Mouse (Mus musculus) retina, postnatal 1 day (tissue): ENCODE data around the gene Smim7.

ENCODE experiments used
- DNase-seq: peaks from one replicate; pipeline ENCODE4 v3.0.0-alpha.2; 2012

Smim7 gene

DNA sequence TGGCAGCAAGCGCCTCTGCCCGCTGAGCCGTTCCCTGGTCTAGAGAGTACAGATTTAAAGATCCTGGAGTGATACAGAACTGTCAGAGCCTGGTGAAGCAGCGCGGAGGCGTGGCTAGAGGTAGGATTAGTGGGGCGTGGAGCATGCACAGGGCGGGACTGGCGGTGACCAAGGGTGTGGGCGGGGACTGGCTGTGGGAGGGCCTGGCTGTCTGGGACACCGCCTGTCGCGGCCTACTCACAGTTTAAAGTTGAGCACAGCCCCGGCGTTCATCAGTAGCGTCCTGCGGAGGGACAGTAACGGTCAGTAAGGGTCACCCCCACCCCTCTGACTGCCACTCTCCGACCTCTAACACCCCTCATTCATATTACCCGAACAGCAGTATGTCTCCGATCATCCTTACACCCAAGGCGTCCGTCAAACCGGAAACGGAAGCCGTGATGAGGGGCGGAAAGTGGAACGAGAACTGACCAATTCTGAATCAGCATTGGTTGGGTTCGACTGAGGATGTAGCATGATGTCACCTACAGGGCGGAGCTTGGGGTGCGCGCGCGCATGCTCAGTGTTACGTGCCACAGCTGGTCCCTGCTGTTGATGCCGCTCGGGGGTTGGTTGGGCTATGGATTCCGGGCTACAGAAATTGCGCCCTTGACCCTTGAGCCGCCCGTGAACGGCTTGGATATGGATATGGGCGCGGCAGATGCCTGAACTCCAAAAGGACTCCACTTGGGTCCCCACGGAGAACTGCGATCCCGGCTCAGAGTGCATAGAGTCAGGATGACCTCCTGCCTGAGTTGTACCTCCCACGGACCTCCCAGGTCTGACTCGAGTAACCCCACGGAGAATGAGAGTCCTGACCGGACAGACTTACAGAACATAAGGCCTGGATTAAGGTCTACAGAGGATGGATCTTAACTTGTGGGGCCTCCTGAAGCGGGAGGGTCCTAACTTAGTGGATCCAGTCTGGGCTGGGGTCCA, at the start of gene Smim7:
Gene Smim7 (minus strand): TSS at position 456 of the 978 bp plus-strand sequence.
- DNase-seq, result peak; percentile 99

DNA sequence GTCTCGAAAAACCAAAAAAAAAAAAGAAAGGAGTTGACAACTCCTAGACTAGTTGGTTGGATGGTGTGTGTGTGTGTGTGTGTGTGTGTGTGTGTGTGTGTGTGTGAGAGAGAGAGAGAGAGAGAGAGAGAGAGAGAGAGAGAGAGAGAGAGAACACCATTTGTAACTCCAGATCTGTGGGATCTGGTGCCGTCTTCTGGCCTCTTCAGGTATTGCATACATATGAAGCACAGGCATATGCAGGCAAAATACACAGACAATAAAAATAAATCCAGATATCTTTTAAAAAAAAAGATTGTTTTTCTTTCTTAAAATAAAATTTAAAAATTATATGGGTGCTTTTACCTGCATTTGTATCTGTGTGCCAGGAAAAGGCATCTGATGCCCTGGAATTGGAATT, 19.3 kb upstream of the Smim7 start:
- DNase-seq, result peak; percentile 47

- no peak for DNase-seq
Observed at GRCm38 (mm10) chr8:72589286-72589685, 18.4 kb upstream of the Smim7 start.

- DNase-seq, result no peak
Observed at GRCm38 (mm10) chr8:72588865-72589264, 18.0 kb upstream of the Smim7 start.

DNA sequence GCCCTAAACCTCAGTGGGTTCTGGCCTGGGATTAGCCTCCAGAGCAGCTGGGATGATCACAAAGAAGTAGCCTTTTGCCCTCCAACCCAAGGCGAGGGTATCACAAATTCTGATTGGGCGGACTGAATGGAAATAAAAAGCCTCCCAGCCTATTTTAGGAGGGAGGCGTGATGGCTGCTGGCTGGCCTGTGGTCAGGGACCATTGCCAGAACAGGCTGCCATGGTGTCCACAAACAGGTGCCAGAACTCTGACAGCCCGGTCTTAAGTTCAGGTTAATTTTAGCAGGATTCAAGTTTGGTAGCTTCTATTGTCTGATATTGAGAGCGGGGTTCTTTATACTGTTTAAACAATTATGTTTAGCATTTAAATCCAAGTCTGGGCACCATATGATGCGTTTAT, 16.9 kb upstream of the Smim7 start:
- no peak for DNase-seq

DNA sequence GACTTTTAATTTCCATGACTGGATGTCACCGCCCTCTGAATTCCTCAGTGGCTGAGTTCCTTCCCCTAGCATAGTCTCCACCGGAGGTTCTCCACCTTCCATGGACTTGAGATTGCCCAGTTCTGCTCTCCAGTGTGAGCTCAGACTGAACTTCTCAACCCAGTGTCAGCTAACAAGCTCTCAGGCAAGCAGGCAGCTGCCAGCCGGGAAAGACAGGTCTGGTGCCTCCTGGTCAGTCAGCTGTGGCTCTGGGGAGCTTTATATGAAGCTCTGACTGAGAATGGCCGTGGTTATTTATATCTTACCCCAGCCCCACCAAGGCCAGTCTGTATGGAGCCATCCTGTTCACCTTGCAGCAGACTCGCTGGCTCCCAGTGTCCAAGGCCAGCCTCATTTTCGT, 13.5 kb upstream of the Smim7 start:
- no peak for DNase-seq

DNA sequence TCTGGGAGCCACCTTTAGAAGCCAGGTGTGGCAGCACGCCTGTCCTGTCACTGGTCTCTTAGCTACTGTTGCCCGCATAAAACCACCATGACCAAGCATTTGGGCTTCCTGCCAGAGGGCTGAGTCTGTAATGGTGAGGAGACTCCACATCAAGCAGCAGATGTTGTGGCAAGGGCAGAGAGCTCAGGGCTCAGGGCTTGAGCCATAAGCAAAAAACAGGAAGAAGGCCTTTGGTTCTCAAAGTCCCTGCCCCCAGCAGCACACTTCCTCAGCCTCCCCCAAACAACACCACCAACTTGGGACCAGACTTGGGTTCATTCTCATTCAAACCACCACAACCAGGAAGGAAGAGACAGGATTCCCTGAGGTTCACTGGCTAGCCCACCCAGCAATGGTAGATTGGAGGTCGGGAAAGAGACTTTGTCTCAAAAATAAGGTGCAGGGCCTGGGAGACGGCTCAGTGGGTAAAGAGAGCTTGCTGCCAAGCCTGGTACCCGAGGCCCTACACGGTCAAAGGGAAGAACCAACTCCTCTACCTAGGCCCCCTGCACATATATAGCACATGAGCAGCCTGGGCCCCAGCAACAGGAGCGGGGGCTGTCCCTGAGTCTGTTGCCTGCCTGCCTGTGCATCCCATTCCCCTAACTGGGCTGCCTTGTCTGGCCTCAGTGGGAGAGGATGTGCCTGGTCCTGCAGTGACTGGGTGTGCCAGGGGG, 12.3 kb upstream of the Smim7 start:
- DNase-seq, result no peak

GRCm38 (mm10) chr8:72579374-72579773, 8.5 kb upstream of the Smim7 start:
- DNase-seq, result no peak

- no peak for DNase-seq
Observed at GRCm38 (mm10) chr8:72577941-72578340, 7.1 kb upstream of the Smim7 start.

GRCm38 (mm10) chr8:72577266-72577665, 6.4 kb upstream of the Smim7 start:
- no peak for DNase-seq

DNA sequence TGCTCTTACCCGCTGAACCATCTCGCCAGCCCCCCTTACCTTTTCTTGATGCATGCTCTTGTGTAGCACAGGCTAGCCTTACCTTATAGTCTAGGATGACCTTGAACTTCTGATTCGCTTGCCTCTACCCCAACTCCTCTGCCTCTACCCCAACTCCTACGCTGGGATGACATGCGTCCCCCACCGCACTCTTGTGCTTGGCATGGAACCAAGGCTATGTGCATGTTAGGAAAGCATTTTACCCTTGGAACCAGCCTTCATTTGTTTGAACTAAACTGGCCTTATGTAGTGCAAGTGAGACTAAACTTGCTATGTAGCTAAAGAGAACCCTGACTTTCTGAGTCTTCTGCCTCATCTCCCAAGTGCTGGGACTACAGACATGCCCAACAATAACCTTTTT, 5.0 kb upstream of the Smim7 start:
- no peak for DNase-seq

GRCm38 (mm10) chr8:72573450-72573849, 2.6 kb upstream of the Smim7 start:
- DNase-seq, result no peak

GRCm38 (mm10) chr8:72572507-72572906, 1.6 kb upstream of the Smim7 start:
- no peak for DNase-seq

- peak; percentile 69 for DNase-seq
Observed at GRCm38 (mm10) chr8:72571611-72572473, 954 bp upstream of the Smim7 start, which contains the start of gene Tmem38a. Tmem38a (plus strand) TSS chr8:72572055.

- no peak for DNase-seq
Observed at GRCm38 (mm10) chr8:72565970-72566369, 4.9 kb downstream of the Smim7 start.

DNA sequence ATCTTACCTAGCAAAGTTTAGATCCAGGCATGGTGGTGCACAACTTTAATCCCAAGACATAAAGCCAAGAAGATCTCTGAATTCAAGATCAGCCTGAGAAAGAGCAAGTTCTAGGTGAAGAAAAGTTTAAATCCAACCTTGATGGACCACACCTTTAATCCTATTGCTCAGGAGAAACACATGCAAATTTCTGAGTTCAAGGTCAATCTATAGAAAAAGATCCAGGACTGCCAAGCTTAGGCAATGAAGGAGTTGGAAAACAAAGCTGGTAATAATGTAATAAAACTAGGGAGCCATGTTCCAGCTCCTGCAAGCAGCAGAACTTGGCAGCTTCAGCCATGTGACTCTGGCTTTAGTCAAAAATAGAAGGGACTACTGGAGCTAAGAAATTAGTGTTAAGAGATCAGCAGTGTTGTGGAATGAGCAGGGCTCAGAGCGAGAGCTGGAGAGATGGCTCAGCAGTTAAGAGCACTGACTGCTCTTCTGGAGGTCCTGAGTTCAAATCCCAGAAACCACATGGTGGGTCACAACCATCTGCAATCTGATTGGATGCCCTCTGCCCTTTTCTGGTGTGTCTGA, 9.7 kb downstream of the Smim7 start:
- DNase-seq, result no peak

- no peak for DNase-seq
Observed at GRCm38 (mm10) chr8:72555770-72556169, 15.1 kb downstream of the Smim7 start.

DNA sequence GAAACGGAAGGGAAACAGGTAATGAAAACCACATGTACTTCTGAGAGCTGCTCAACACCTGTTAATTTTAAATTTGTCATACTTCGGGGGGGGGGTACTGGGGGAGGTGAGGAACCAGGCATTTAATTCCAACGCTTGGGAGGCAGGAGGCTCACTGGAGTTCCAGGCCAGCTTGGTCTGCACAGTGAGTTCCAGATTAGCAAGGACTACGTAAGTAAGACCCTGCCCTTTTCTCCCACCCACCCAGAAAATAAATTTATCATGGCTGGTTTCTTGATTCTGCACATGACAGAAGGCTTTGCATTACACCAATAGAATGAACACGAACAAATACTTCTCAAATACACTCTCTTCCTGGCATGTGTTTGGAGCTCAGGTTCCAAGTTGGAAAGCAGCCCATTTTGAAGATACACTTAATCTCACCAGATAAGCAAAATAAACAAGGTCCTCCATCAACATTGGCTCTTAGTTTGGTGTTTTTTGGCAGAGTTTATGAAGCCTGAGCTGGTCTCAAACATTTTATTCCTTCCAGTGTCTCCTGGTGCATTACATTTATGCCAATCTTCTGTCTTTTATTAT, 21.5 kb downstream of the Smim7 start:
- no peak for DNase-seq

- DNase-seq, result no peak
Observed at GRCm38 (mm10) chr8:72548644-72549313, 22.1 kb downstream of the Smim7 start.

- DNase-seq, result peak; percentile 99
Observed at GRCm38 (mm10) chr8:72547802-72548643, 22.9 kb downstream of the Smim7 start, which contains the start of gene Med26. Med26 (minus strand) TSS chr8:72548270.
